Mouse (Mus musculus) macrophage (primary cell): ENCODE measurements around the gene Galm. TPM values are rescaled to one million over a fixed set of nuclear protein-coding genes. Genes with fewer than 3 reads are reported as not detected.

Experiments
- H3K27ac ChIP-seq: fragments of 350-480 bp; formaldehyde crosslinking; 2 replicates; pipeline ENCODE4 v1.9.0; 2021
- H3K36me3 ChIP-seq: fragments of 350-480 bp; formaldehyde crosslinking; 2 replicates; pipeline ENCODE4 v1.9.0; 2021; ENCODE audit errors: inconsistent target
- H3K4me3 ChIP-seq: fragments of 350-480 bp; formaldehyde crosslinking; 2 replicates; pipeline ENCODE4 v1.9.0; 2021; ENCODE audit errors: inconsistent target
- H3K79me2 ChIP-seq: fragments of 350-480 bp; formaldehyde crosslinking; 2 replicates; pipeline ENCODE4 v1.9.0; 2021; ENCODE audit errors: inconsistent target
- WGBS: methylation state at CpG from one replicate; pipeline ENCODE4 v1.1.7; 2026; ENCODE audit warnings: inconsistent platforms; ENCODE audit not compliant: missing documents; 5-methylcytosine and 5-hydroxymethylcytosine counted together
- polyA plus RNA-seq: library from polyadenylated mRNA; stranded (reverse); fragments of 250-400 nt; gene quantifications from 3 replicates; pipeline ENCODE4 v1.2.4, GENCODE M21; 2018; ENCODE audit warnings: inconsistent platforms

Galm gene
- polyA plus RNA-seq, 1 experiment from 2014 or later: 26.5 TPM

GRCm38 (mm10) chr17:80229396-80229795, 102.1 kb downstream of the Galm start:
- no peak overlapping the region for H3K4me3 ChIP-seq
- H3K79me2 ChIP-seq: no peaks in the 10 kb centered on the region
- 95% methylated on average over 2 of the region's 2 CpGs for WGBS
- no peaks in the 10 kb centered on the region for H3K36me3 ChIP-seq
- H3K27ac ChIP-seq: no peak overlapping the region

DNA sequence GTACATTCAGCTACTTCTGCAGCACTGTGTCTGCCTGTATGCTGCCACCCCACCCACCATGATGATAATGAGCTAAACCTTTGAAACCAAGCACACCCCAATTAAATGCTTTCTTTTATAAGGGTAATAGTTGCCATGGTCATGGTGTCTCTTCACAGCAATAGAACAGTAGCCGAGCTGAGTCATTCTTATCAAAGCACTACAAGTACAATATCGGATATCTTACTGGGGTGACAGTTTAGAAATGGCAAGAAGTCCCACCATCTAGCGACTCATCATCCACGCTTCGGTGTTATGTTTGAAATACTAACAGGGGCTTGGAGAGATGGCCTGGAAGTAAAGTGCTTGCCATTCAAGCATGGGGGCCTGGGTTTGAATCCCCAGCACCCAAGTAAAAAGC, 106.6 kb downstream of the Galm start:
- no peaks in the 10 kb centered on the region for H3K36me3 ChIP-seq
- 98% methylated on average over 5 of the region's 5 CpGs for WGBS
- H3K27ac ChIP-seq: no peak overlapping the region
- no peaks in the 10 kb centered on the region for H3K79me2 ChIP-seq
- H3K4me3 ChIP-seq: no peak overlapping the region

- H3K27ac ChIP-seq: no peak overlapping the region
- WGBS: 87% methylated on average over 7 of the region's 7 CpGs
- no peak overlapping the region for H3K4me3 ChIP-seq
- H3K79me2 ChIP-seq: no peaks in the 10 kb centered on the region
- no peaks in the 10 kb centered on the region for H3K36me3 ChIP-seq
Observed at GRCm38 (mm10) chr17:80234376-80234775, 107.1 kb downstream of the Galm start.

Other genes starting within 250 kb of the Galm start
- 17.7 to 23.3 TPM (median 18.4 TPM) in 3 replicates for gene Atl2, start 231.3 kb upstream of the Galm start, polyA plus RNA-seq
- 28.1 to 43.3 TPM (median 34.9 TPM) in 3 replicates for gene Hnrnpll, start 65.1 kb upstream of the Galm start, polyA plus RNA-seq
- 52.8 to 163 TPM (median 66.6 TPM) in 3 replicates for gene Srsf7, start 79.8 kb downstream of the Galm start, polyA plus RNA-seq
- gene Ttc39d, start 80.0 kb downstream of the Galm start, polyA plus RNA-seq: not detected in 3 replicates
- gene Gemin6, start 97.0 kb downstream of the Galm start, polyA plus RNA-seq: 4.2 to 14.9 TPM (median 4.6 TPM) in 3 replicates
- 6.1 to 7.6 TPM (median 7.4 TPM) in 3 replicates for gene Morn2, start 162.7 kb downstream of the Galm start, polyA plus RNA-seq
- gene Dhx57, start 163.0 kb downstream of the Galm start, polyA plus RNA-seq: 7.6 to 13.4 TPM (median 13.2 TPM) in 3 replicates
- gene Arhgef33, start 179.9 kb downstream of the Galm start, polyA plus RNA-seq: 0.32 TPM in 1 of 3 replicates, not detected in the others
- gene Gm10190, start 246.1 kb downstream of the Galm start, polyA plus RNA-seq: not detected in 3 replicates